Mouse (Mus musculus) gastrocnemius, postnatal 25 days (tissue): ENCODE data around the gene Ssxb8. TPM values are rescaled to one million over a fixed set of nuclear protein-coding genes. Genes with fewer than 3 reads are reported as not detected.
"Not testable (repeated sequence)": the region's sequence is repeated elsewhere in the genome, so short reads cannot be mapped to it uniquely, and the experiment has no call there.

ENCODE experiments used
- DNase-seq: peaks from one replicate; pipeline ENCODE4 v3.0.0; 2022
- long read RNA-seq, 2 experiments: library from polyadenylated mRNA; stranded (forward); transcript quantifications; one replicate each; pipeline ENCODE4 v2.0.0; 2021
- total RNA-seq, 2 experiments: library from RNA; stranded (reverse); gene quantifications; 1 replicate in 1 of 2; 2 replicates in 1 of 2; pipeline ENCODE4 v1.2.3; 2021

Gene Ssxb8
- total RNA-seq = not detected
- long read RNA-seq, experiment 1 = 0 reads
- long read RNA-seq, experiment 2 = 0 reads

GRCm38 (mm10) chrX:8690744-8691143 is at the start of gene Ssxb8:
Ssxb8 (minus strand) TSS chrX:8690844.
- DNase-seq = not testable (repeated sequence)

GRCm38 (mm10) chrX:8732907-8733306 is 42.3 kb upstream of the Ssxb8 start:
- DNase-seq = no peak

GRCm38 (mm10) chrX:8663085-8663484 is 27.6 kb downstream of the Ssxb8 start:
- DNase-seq = no peak

Other genes with a start within 250 kb of the Ssxb8 start
- gene Ssxb2, start 229.1 kb downstream of the Ssxb8 start, total RNA-seq = not detected
- gene Gm14459, start 165.9 kb downstream of the Ssxb8 start, total RNA-seq = not detected
- gene Ssxb6, start 142.6 kb downstream of the Ssxb8 start, total RNA-seq = not detected
- gene Ssxb3, start 99.0 kb downstream of the Ssxb8 start, total RNA-seq = not detected
- gene Ssx9, start 57.6 kb upstream of the Ssxb8 start, total RNA-seq = not detected
- gene Ssxb5, start 112.8 kb upstream of the Ssxb8 start, total RNA-seq = not detected
- gene Gm6592, start 153.2 kb upstream of the Ssxb8 start, total RNA-seq = not detected
- gene Gm5751, start 183.4 kb upstream of the Ssxb8 start, total RNA-seq = not detected
- under 1 TPM; 0.33 to 0.46 TPM for gene B630019K06Rik, start 201.5 kb upstream of the Ssxb8 start, total RNA-seq